Comparison of ENCODE assay signal across 32 mouse cellular contexts in the genomic region with DNA sequence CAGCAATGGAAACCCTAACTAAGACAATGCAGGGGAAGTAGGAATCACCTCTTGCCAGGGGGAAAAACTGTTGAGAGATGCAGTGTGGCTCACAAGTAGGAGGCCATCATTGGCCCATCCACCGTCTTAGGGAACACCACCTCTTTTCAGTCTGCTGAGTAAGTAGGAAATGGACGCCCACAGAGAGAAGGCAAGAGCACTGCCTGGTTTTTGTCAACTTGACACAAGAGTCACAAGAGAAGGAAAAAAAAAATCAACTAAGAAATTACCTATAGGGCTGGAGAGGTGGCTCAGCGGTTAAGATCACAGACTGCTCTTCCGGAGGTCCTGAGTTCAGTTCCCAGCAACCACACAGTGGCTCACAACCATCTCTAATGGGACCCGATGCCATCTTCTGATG.
"Had no signal": no experiment of that assay in that cellular context is flagged by ENCODE, and none has a peak within 500 bp of the region (broad histone marks: within the 10 kb centered on the region; RNA-seq: fewer than 3 reads in every experiment).

No protein-coding gene starts in this region.

- H3K36me3 ChIP-seq: limb, embryonic 12.5 days; limb, embryonic 13.5 days; limb, embryonic 15.5 days; liver, embryonic 12.5 days; liver, embryonic 13.5 days; liver, embryonic 15.5 days; lung, embryonic 15.5 days; midbrain, embryonic 12.5 days; midbrain, embryonic 13.5 days; midbrain, embryonic 15.5 days; neural tube, embryonic 12.5 days had no signal

- H3K9me3 ChIP-seq: limb, embryonic 15.5 days; lung, embryonic 15.5 days; midbrain, embryonic 15.5 days had no signal

- H3K27ac ChIP-seq: limb, embryonic 10.5 days; limb, embryonic 12.5 days; limb, embryonic 13.5 days; limb, embryonic 15.5 days; liver, embryonic 12.5 days; liver, embryonic 13.5 days; liver, embryonic 14.5 days; liver, embryonic 15.5 days; lung, embryonic 15.5 days; macrophage; midbrain, embryonic 10.5 days; midbrain, embryonic 12.5 days; midbrain, embryonic 13.5 days; midbrain, embryonic 15.5 days; neural tube, embryonic 12.5 days had no signal

- H3K4me3 ChIP-seq: limb, embryonic 10.5 days; limb, embryonic 12.5 days; limb, embryonic 13.5 days; limb, embryonic 15.5 days; liver, embryonic 12.5 days; liver, embryonic 13.5 days; liver, embryonic 15.5 days; lung, embryonic 15.5 days; megakaryocyte, embryonic 14.5 days; midbrain, embryonic 10.5 days; midbrain, embryonic 12.5 days; midbrain, embryonic 13.5 days; midbrain, embryonic 15.5 days; myocyte; neural tube, embryonic 12.5 days had no signal

- ATAC-seq: liver, embryonic 12.5 days; liver, postnatal 0 days; lung, postnatal 0 days; midbrain, embryonic 13.5 days; midbrain, embryonic 15.5 days; midbrain, embryonic 16.5 days had no signal

- DNase-seq: left cerebral cortex, postnatal 4 days; liver; liver, embryonic 13.5 days; liver, postnatal 0 days; lung, adult 18-20 months; lung, adult 2 months; lung, embryonic 14.5 days; lung, postnatal 10 days; lung, postnatal 14 days; lung, postnatal 36 days; lung, postnatal 4 days; midbrain, embryonic 14.5 days had no signal

- H3K9ac ChIP-seq: limb, embryonic 12.5 days; limb, embryonic 13.5 days; limb, embryonic 15.5 days; liver, embryonic 12.5 days; liver, embryonic 13.5 days; liver, embryonic 14.5 days; liver, embryonic 15.5 days; liver, postnatal 0 days; lung, embryonic 14.5 days; lung, embryonic 15.5 days; midbrain, embryonic 12.5 days; midbrain, embryonic 13.5 days; midbrain, embryonic 15.5 days; neural tube, embryonic 12.5 days had no signal

- H3K4me1 ChIP-seq: limb, embryonic 10.5 days; limb, embryonic 12.5 days; limb, embryonic 13.5 days; limb, embryonic 15.5 days; liver, embryonic 12.5 days; liver, embryonic 13.5 days; liver, embryonic 15.5 days; lung, embryonic 15.5 days; megakaryocyte, embryonic 14.5 days; midbrain, embryonic 10.5 days; midbrain, embryonic 12.5 days; midbrain, embryonic 13.5 days; midbrain, embryonic 15.5 days; neural tube, embryonic 12.5 days had no signal

- H3K4me2 ChIP-seq: limb, embryonic 12.5 days; limb, embryonic 13.5 days; limb, embryonic 15.5 days; liver, embryonic 11.5 days; liver, embryonic 12.5 days; liver, embryonic 13.5 days; liver, embryonic 15.5 days; lung, embryonic 14.5 days; lung, embryonic 15.5 days; midbrain, embryonic 11.5 days; midbrain, embryonic 12.5 days; midbrain, embryonic 13.5 days; midbrain, embryonic 15.5 days; neural tube, embryonic 12.5 days had no signal

- H3K27me3 ChIP-seq: limb, embryonic 12.5 days; limb, embryonic 13.5 days; limb, embryonic 15.5 days; liver, embryonic 12.5 days; liver, embryonic 13.5 days; liver, embryonic 15.5 days; lung, embryonic 15.5 days; megakaryocyte, embryonic 14.5 days; midbrain, embryonic 12.5 days; midbrain, embryonic 13.5 days; midbrain, embryonic 15.5 days; neural tube, embryonic 12.5 days had no signal
